ENCODE assay signal across 23 mouse cellular contexts in the genomic region with DNA sequence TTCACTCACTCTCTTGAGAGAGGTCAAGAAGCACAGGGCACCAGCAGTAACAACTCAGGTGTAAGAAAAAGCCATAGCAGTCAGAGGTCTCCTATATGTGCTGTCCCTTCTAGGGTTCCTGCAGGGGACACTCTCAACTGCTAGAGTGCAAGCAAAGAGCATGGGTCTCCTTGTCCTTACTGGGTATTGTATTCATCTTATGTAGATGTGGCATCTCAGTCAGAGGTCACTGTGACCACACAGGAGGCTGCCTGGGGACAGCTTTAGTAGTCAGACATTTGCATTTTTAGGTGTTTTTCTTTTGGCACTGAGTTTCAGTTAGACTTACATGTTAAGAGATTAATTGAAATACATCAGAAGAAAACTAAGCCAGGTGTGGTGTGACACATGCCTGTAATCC. TPM values are rescaled to one million over a fixed set of nuclear protein-coding genes. Genes with fewer than 3 reads are reported as not detected.
DNase-seq lines count a peak whose midpoint lies in the region; ATAC-seq and TF ChIP-seq lines count a peak whose summit lies in the region.
"Had no signal": no experiment of that assay in that cellular context is flagged by ENCODE, and none has a peak within 500 bp of the region (broad histone marks: within the 10 kb centered on the region; RNA-seq: fewer than 3 reads in every experiment).

No protein-coding gene starts in this region.

- no peak for ATAC-seq in megakaryocyte progenitor cell, adult 5-6 weeks (replicated peaks; ENCODE audit: poor library complexity)
- ATAC-seq: activated CD4-positive, CD25-positive, alpha-beta regulatory T cell, adult 4 months; CD4-positive, CD25-positive, alpha-beta regulatory T cell, adult 4 months; Patski had no signal

- TF ChIP-seq RAD21 in CH12.LX (IDR thresholded peaks at IDR 0.05; ENCODE audit: low read depth, low read length): peak; percentile 4

- peaks cover 61% of the 10 kb centered on the region for H3K79me2 ChIP-seq in CH12.LX (replicated peaks; ENCODE audit: control insufficient read depth, extremely low read depth, insufficient read depth, poor library complexity, severe bottlenecking)

- no peak for TF ChIP-seq CTCF in spleen, adult 2 months (IDR thresholded peaks at IDR 0.05; ENCODE audit: extremely low read depth, insufficient read depth, insufficient read length, insufficient replicate concordance)
- peak in 1 of 2 experiments; percentile 20; a peak in 1 of 4 replicates for TF ChIP-seq CTCF in CH12.LX (conservative IDR thresholded peaks at IDR 0.05 in 1 of 2, IDR thresholded peaks at IDR 0.05 in 1 of 2; ENCODE audit: low read depth in 2 of 2, low read length in 2 of 2)

- no peak for TF ChIP-seq POLR2A in spleen, adult 2 months (IDR thresholded peaks at IDR 0.05; ENCODE audit: low read depth, low read length)
- TF ChIP-seq POLR2A in CH12.LX (IDR thresholded peaks at IDR 0.05; ENCODE audit: low read depth, low read length): peak; percentile 54

- H3K4me2 ChIP-seq in CH12.LX (ENCODE audit: insufficient read depth, low read depth, poor library complexity, severe bottlenecking): peak overlapping the region; percentile 61

- peaks cover 24% of the 10 kb centered on the region for H3K36me3 ChIP-seq in spleen, adult 2 months (ENCODE audit: control insufficient read depth, insufficient read depth, low read length)
- H3K36me3 ChIP-seq in CH12.LX (replicated peaks in 1 of 2; ENCODE audit: control insufficient read depth in 1 of 2, insufficient read depth in 1 of 2, low read length in 1 of 2): peaks cover 54 to 90% of the 10 kb centered on the region in 2 experiments
- peaks cover 16% of the 10 kb centered on the region for H3K36me3 ChIP-seq in splenic B cell, adult 2 months (ENCODE audit: control insufficient read depth, insufficient read depth, low read length, poor library complexity, severe bottlenecking)
- peaks cover 27% of the 10 kb centered on the region for H3K36me3 ChIP-seq in embryonic facial prominence, embryonic 10.5 days (replicated peaks)

- peak overlapping the region; percentile 22; the same call in 1 of the 2 replicates for H3K27ac ChIP-seq in spleen, adult 2 months (ENCODE audit: insufficient read depth, low read length)
- H3K27ac ChIP-seq in CH12.LX (ENCODE audit: insufficient read depth, low read depth): peak overlapping the region; percentile 87
- H3K27ac ChIP-seq in embryonic facial prominence, embryonic 10.5 days (replicated peaks): no peak overlapping the region

- DNase-seq in spleen, adult 2 months (ENCODE audit: low read depth in 1 of 2, low spot score in 2 of 2): no peak
- no peak for DNase-seq in spleen, adult 18-20 months
- DNase-seq in A20 (ENCODE audit: low read depth, low spot score) (peak; percentile 77), CH12.LX (ENCODE audit: extremely low read depth) (peak; percentile 79)
- peak; percentile 50 for DNase-seq in splenic B cell, adult 2 months (ENCODE audit: low read depth, low spot score)
- DNase-seq in embryonic facial prominence, embryonic 10.5 days (ENCODE audit: low spot score): no peak
- no peak for DNase-seq in gastrocnemius, postnatal 14 days
- DNase-seq: adrenal gland, adult 2 months; adrenal gland, adult 8-10 months; adrenal gland, postnatal 10 days; adrenal gland, postnatal 14 days; adrenal gland, postnatal 25 days; adrenal gland, postnatal 36 days; B cell, adult 2 months; cerebellum, adult 11 months; cerebellum, adult 11-12 months; cerebellum, adult 18-20 months; cerebellum, adult 2 months had no signal

- dilution Hi-C loops in CH12.LX (cut with MboI; ENCODE audit: extremely low pct_ligation_motif_present, extremely low pct_unique_long_range_greater_than_20kb, low sequenced_read_pairs): no loop called here

- H3K9ac ChIP-seq in CH12.LX (ENCODE audit: insufficient read depth, low read depth): peak overlapping the region; percentile 68; the same call in 1 of the 2 replicates

- H3K4me3 ChIP-seq in spleen, adult 2 months (ENCODE audit: extremely low read depth, insufficient read depth, insufficient read length): no peak overlapping the region
- no peak overlapping the region for H3K4me3 ChIP-seq in CH12.LX (replicated peaks in 1 of 3; ENCODE audit: low read depth in 2 of 3, low read length in 2 of 3, poor library complexity in 1 of 3)
- H3K4me3 ChIP-seq in embryonic facial prominence, embryonic 10.5 days: no peak overlapping the region

- no peaks in the 10 kb centered on the region for H3K27me3 ChIP-seq in spleen, adult 2 months (ENCODE audit: control insufficient read depth, insufficient read depth, low read length)
- no peaks in the 10 kb centered on the region for H3K27me3 ChIP-seq in CH12.LX (replicated peaks)
- H3K27me3 ChIP-seq in splenic B cell, adult 2 months (ENCODE audit: control insufficient read depth, insufficient read depth, low read length, poor library complexity, severe bottlenecking): no peaks in the 10 kb centered on the region
- no peaks in the 10 kb centered on the region for H3K27me3 ChIP-seq in embryonic facial prominence, embryonic 10.5 days (replicated peaks; ENCODE audit: low read depth, poor library complexity, severe bottlenecking)
- H3K27me3 ChIP-seq: Patski had no signal

- H3K9me3 ChIP-seq in CH12.LX (replicated peaks; ENCODE audit: low read length): no peaks in the 10 kb centered on the region
- no peaks in the 10 kb centered on the region for H3K9me3 ChIP-seq in embryonic facial prominence, embryonic 10.5 days
- H3K9me3 ChIP-seq: G1E had no signal

- H3K4me1 ChIP-seq in spleen, adult 2 months (ENCODE audit: control insufficient read depth, insufficient read depth, insufficient read length): peaks cover 23% of the 10 kb centered on the region; the same call in 1 of the 2 replicates
- H3K4me1 ChIP-seq in CH12.LX (ENCODE audit: control insufficient read depth in 1 of 2, insufficient read depth in 2 of 2): peaks cover 49 to 94% of the 10 kb centered on the region in 2 experiments
- peaks cover 6% of the 10 kb centered on the region; the same call in 1 of the 2 replicates for H3K4me1 ChIP-seq in embryonic facial prominence, embryonic 10.5 days

- in situ Hi-C loops in CH12.LX (cut with MboI; ENCODE audit: low pct_ligation_motif_present, low pct_unique_long_range_greater_than_20kb, low sequenced_read_pairs): loop anchor here (10.0 kb wide), 1 partner anchor 102 kb away; no protein-coding TSS in a partner anchor

- TF ChIP-seq EP300 in CH12.LX (IDR thresholded peaks at IDR 0.05; ENCODE audit: low read length): peak; percentile 77

- intact Hi-C loops in gastrocnemius, postnatal 14 days (cut with DNase I; ENCODE audit: low total_unique reads): no loop called here

TF ChIP-seq in CH12.LX, 34 proteins besides CTCF, POLR2A, EP300 and RAD21:
- no peak for TF ChIP-seq USF2 (conservative IDR thresholded peaks at IDR 0.05; ENCODE audit: low read depth, low read length)
- TF ChIP-seq ZNF384 (IDR thresholded peaks at IDR 0.05; ENCODE audit: low read depth, low read length): no peak
- TF ChIP-seq MAFK (IDR thresholded peaks at IDR 0.05; ENCODE audit: insufficient replicate concordance, low read length): no peak
- peak; percentile 72 for TF ChIP-seq ETS1 (conservative IDR thresholded peaks at IDR 0.05; ENCODE audit: low read depth, low read length)
- TF ChIP-seq BHLHE40 (IDR thresholded peaks at IDR 0.05; ENCODE audit: low read depth, low read length): peak; percentile 70
- TF ChIP-seq HCFC1 (IDR thresholded peaks at IDR 0.05; ENCODE audit: low read depth, low read length): 0 out of 2 replicates have a peak, but pooled peaks have one; percentile 5
- no peak for TF ChIP-seq JUND (conservative IDR thresholded peaks at IDR 0.05; ENCODE audit: low read depth, low read length)
- TF ChIP-seq MYC (IDR thresholded peaks at IDR 0.05; ENCODE audit: low read depth, low read length): peak; percentile 18; the same call in 1 of the 2 replicates
- TF ChIP-seq SIN3A (IDR thresholded peaks at IDR 0.05; ENCODE audit: low read length): 0 out of 2 replicates have a peak, but pooled peaks have one; percentile 55
- no peak for TF ChIP-seq JUN (IDR thresholded peaks at IDR 0.05; ENCODE audit: insufficient read depth, low read depth, low read length)
- TF ChIP-seq CHD1 (IDR thresholded peaks at IDR 0.05; ENCODE audit: low read depth, low read length): no peak; the same call in 1 of the 2 replicates
- TF ChIP-seq UBTF (IDR thresholded peaks at IDR 0.05; ENCODE audit: low read depth, low read length): no peak
- no peak for TF ChIP-seq E2F4 (IDR thresholded peaks at IDR 0.05; ENCODE audit: insufficient replicate concordance, low read depth, low read length)
- TF ChIP-seq TCF12 (IDR thresholded peaks at IDR 0.05; ENCODE audit: low read depth, low read length): peak; percentile 91
- peak; percentile 78 for TF ChIP-seq IRF4 (IDR thresholded peaks at IDR 0.05; ENCODE audit: low read depth, low read length)
- no peak for TF ChIP-seq PAX5 (IDR thresholded peaks at IDR 0.05; ENCODE audit: low read length)
- TF ChIP-seq MEF2A (IDR thresholded peaks at IDR 0.05; ENCODE audit: borderline replicate concordance, low read depth, low read length): peak; percentile 81; the same call in 1 of the 2 replicates
- no peak for TF ChIP-seq ZC3H11A (IDR thresholded peaks at IDR 0.05; ENCODE audit: low read depth, low read length)
- no peak for TF ChIP-seq MAZ (IDR thresholded peaks at IDR 0.05; ENCODE audit: low read depth, low read length)
- peak; percentile 77 for TF ChIP-seq TBP (conservative IDR thresholded peaks at IDR 0.05; ENCODE audit: low read depth, low read length)
- TF ChIP-seq RCOR1 (conservative IDR thresholded peaks at IDR 0.05; ENCODE audit: low read depth, low read length): no peak; the same call in 1 of the 2 replicates
- TF ChIP-seq KAT2A (IDR thresholded peaks at IDR 0.05; ENCODE audit: insufficient replicate concordance, low read length): no peak

RNA-seq across cellular contexts. Expression of a gene that starts 45.5 kb away (rescaled TPM):
- 69.7 and 79.4 TPM in 2 replicates for polyA plus RNA-seq in spleen, adult 2 months (2012; rRNA removed)
- total RNA-seq in CH12.LX (2012; rRNA removed) (296 and 297 TPM in 2 replicates), CH12.LX (2014; rRNA removed) (398 and 409 TPM in 2 replicates)
- 370 and 388 TPM in 2 replicates for polyA plus RNA-seq in CH12.LX (2012; ENCODE audit: insufficient read length, low read depth)
- 30.7 and 32.4 TPM in 2 replicates for polyA plus RNA-seq in embryonic facial prominence, embryonic 10.5 days (2016; fragmentation: Nextera tagmentation; extraction: Ambion mirVana)
- 1 to 10 TPM; 8.3 to 9.0 TPM for total RNA-seq in gastrocnemius, postnatal 14 days (2021)
- total RNA-seq in megakaryocyte progenitor cell, adult 5-6 weeks (2015): 30.1 and 36.6 TPM in 2 replicates
- 67.0 and 68.6 TPM in 2 replicates for total RNA-seq in megakaryocyte progenitor cell, adult 5-6 weeks (2017)

Comparison
In these comparisons a context has a peak if more than half of its experiments do, and no peak if none do; other contexts are left out.
1. DNase-seq: peak in A20 (single experiment), CH12.LX (single experiment) and splenic B cell, adult 2 months (single experiment); none in spleen, adult 2 months (0 of 2), spleen, adult 18-20 months (0 of 2), embryonic facial prominence, embryonic 10.5 days (single experiment) and gastrocnemius, postnatal 14 days (single experiment).
2. RNA of a gene that starts 45.5 kb away (total RNA-seq): 296 to 409 TPM in CH12.LX; 30.1 to 68.6 TPM in megakaryocyte progenitor cell, adult 5-6 weeks and 8.3 to 9.0 TPM in gastrocnemius, postnatal 14 days; every median in the first group is over 4 times any median in the second.